Comparison of ENCODE assay signal across 23 mouse cellular contexts in the genomic region with DNA sequence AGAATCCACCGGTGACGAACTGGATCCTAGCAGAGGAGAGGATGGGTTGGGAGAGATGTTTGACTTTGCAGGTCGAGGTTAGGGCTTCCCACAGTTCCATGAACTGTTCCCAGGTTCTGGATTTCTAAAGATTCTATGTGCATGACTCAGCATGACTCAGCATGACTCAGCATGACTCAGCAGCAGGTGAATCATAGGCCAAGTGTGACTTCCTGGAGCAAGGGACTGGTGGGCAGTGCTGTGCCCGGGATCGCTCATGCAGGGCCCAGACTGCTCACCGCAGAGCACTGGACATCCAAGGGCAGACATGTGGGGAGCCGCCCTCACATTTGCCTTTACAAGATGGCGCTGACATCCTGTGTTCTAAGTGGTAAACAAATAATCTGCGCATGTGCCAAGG.
A peak's percentile ranks its signal among the peaks of the same experiment; 100 is the strongest.
DNase-seq lines count a peak whose midpoint lies in the region; ATAC-seq and TF ChIP-seq lines count a peak whose summit lies in the region.
"Had no signal": no experiment of that assay in that cellular context is flagged by ENCODE, and none has a peak within 500 bp of the region (broad histone marks: within the 10 kb centered on the region; RNA-seq: fewer than 3 reads in every experiment).

No protein-coding gene starts in this region.

- WGBS in macrophage (ENCODE audit: missing documents), result 93% methylated on average over 9 of the region's 9 CpGs
- 94% methylated on average over 9 of the region's 9 CpGs for WGBS in forebrain, embryonic 15.5 days

- H3K36me3 ChIP-seq in E14TG2a.4 (ENCODE audit: insufficient read depth, low read length), result no peaks in the 10 kb centered on the region
- no peaks in the 10 kb centered on the region for H3K36me3 ChIP-seq in macrophage (ENCODE audit: inconsistent target)
- H3K36me3 ChIP-seq in forebrain, embryonic 15.5 days, result no peaks in the 10 kb centered on the region
- H3K36me3 ChIP-seq: embryonic facial prominence, embryonic 13.5 days had no signal

- no peaks in the 10 kb centered on the region for H3K27me3 ChIP-seq in E14TG2a.4 (ENCODE audit: insufficient read depth, low read length)
- no peaks in the 10 kb centered on the region for H3K27me3 ChIP-seq in forebrain, embryonic 15.5 days

- H3K27ac ChIP-seq in macrophage, result 0 out of 2 replicates have a peak overlapping the region, but pooled peaks have one; percentile 4
- no peak overlapping the region for H3K27ac ChIP-seq in forebrain, embryonic 15.5 days (replicated peaks)
- H3K27ac ChIP-seq: embryonic facial prominence, embryonic 13.5 days; hindbrain, postnatal 0 days; left cerebral cortex, adult 2 months had no signal

- H3K4me3 ChIP-seq in E14TG2a.4 (replicated peaks; ENCODE audit: low read length) (0 out of 2 replicates have a peak overlapping the region, but pooled peaks have one; percentile 27), macrophage (ENCODE audit: inconsistent target) (no peak overlapping the region)
- no peak overlapping the region for H3K4me3 ChIP-seq in forebrain, embryonic 15.5 days
- H3K4me3 ChIP-seq: embryonic facial prominence, embryonic 13.5 days; left cerebral cortex, adult 2 months; megakaryocyte, embryonic 14.5 days; myocyte had no signal

- ATAC-seq in forebrain, embryonic 15.5 days (replicated peaks), result no peak
- ATAC-seq: forebrain, embryonic 16.5 days; hindbrain, postnatal 0 days; intestine, postnatal 0 days had no signal

- no peaks in the 10 kb centered on the region for H3K79me2 ChIP-seq in macrophage (ENCODE audit: inconsistent target)

- peaks cover 69% of the 10 kb centered on the region for H3K9me3 ChIP-seq in E14TG2a.4 (ENCODE audit: low read length)
- no peaks in the 10 kb centered on the region for H3K9me3 ChIP-seq in forebrain, embryonic 15.5 days
- H3K9me3 ChIP-seq: embryonic facial prominence, embryonic 13.5 days had no signal

- peaks cover 10% of the 10 kb centered on the region; the same call in 1 of the 2 replicates for H3K4me1 ChIP-seq in E14TG2a.4 (replicated peaks; ENCODE audit: low read depth, low read length)
- H3K4me1 ChIP-seq in forebrain, embryonic 15.5 days, result no peaks in the 10 kb centered on the region
- H3K4me1 ChIP-seq: embryonic facial prominence, embryonic 13.5 days had no signal

- peak; percentile 62 for DNase-seq in right cerebral cortex, adult 18-20 months
- DNase-seq in right cerebral cortex, postnatal 36 days (ENCODE audit: low spot score in 2 of 2), result no peak
- DNase-seq in adrenal gland, postnatal 10 days, result peak; percentile 34
- DNase-seq in urinary bladder, postnatal 36 days (ENCODE audit: low spot score in 2 of 2), result no peak
- no peak for DNase-seq in cerebellum, postnatal 14 days
- DNase-seq: cerebellum, adult 9-11 months; gastrocnemius, postnatal 25 days; lung, adult 18-20 months; lung, postnatal 14 days; midbrain, embryonic 14.5 days; right cerebral cortex, postnatal 25 days; thymus, postnatal 14 days had no signal

- H3K9ac ChIP-seq in forebrain, embryonic 15.5 days (replicated peaks), result no peak overlapping the region
- H3K9ac ChIP-seq: embryonic facial prominence, embryonic 13.5 days had no signal

- H3K4me2 ChIP-seq in forebrain, embryonic 15.5 days (replicated peaks), result no peak overlapping the region
- H3K4me2 ChIP-seq: embryonic facial prominence, embryonic 13.5 days; liver, embryonic 11.5 days had no signal

- TF ChIP-seq CTCF in E14TG2a.4 (conservative IDR thresholded peaks at IDR 0.05; ENCODE audit: low read length), result no peak

Comparison
In these comparisons a context has a peak if more than half of its experiments do, and no peak if none do; other contexts are left out.
1. DNase-seq: peak in right cerebral cortex, adult 18-20 months (single experiment) and adrenal gland, postnatal 10 days (single experiment); none in right cerebral cortex, postnatal 36 days (0 of 2), urinary bladder, postnatal 36 days (0 of 2) and cerebellum, postnatal 14 days (0 of 2).